Mouse (Mus musculus) CH12.LX (cell line): ENCODE measurements at regions not wholly inside any gene's neighbourhood (a gene's known extent, or its start where the extent isn't known, plus 50 kb on each side); places are given as distances from the start of the nearest gene placed in this dataset.

ENCODE experiments used
- DNase-seq: peaks from one replicate; pipeline ENCODE4 v3.0.0-alpha.2; 2013; ENCODE audit errors: extremely low read depth
- H3K27ac ChIP-seq: 2 replicates; pipeline ENCODE4 v1.5.1; 2012; ENCODE audit warnings: low read depth, mild to moderate bottlenecking, control low read depth, moderate library complexity; ENCODE audit not compliant: insufficient read depth
- H3K27me3 ChIP-seq: replicated peaks from 2 replicates; pipeline ENCODE3; 2012; ENCODE audit warnings: inconsistent platforms
- H3K36me3 ChIP-seq, 2 experiments: replicated peaks in 1 of 2; 2 replicates each; pipeline versions ENCODE3 to v1.6.1; 2012; ENCODE audit warnings: inconsistent platforms in 1 of 2, low read length in 1 of 2, mild to moderate bottlenecking in 1 of 2, mixed read lengths in 1 of 2, moderate library complexity in 1 of 2; ENCODE audit not compliant: control insufficient read depth in 1 of 2, insufficient read depth in 1 of 2
- H3K4me1 ChIP-seq, 2 experiments: 2 replicates each; pipeline ENCODE4 v1.6.1; 2012; ENCODE audit warnings: inconsistent platforms in 1 of 2, moderate library complexity in 1 of 2; ENCODE audit not compliant: insufficient read depth in 2 of 2, control insufficient read depth in 1 of 2
- H3K4me2 ChIP-seq: 2 replicates; pipeline ENCODE4 v1.6.1; 2012; ENCODE audit warnings: low read depth, mild to moderate bottlenecking, control low read depth; ENCODE audit not compliant: poor library complexity, insufficient read depth, severe bottlenecking
- H3K4me3 ChIP-seq, 3 experiments: fragments of 150-350 bp in 1 of 3; sonication (generic) in 1 of 3; replicated peaks in 1 of 3; 2 replicates each; pipeline versions ENCODE3 to v1.5.1; 2011 to 2012; ENCODE audit warnings: low read depth in 2 of 3, low read length in 2 of 3, mild to moderate bottlenecking in 2 of 3, moderate library complexity in 2 of 3, control low read depth in 1 of 3, improper control_type of control experiment in 1 of 3, inconsistent platforms in 1 of 3, mixed read lengths in 1 of 3; ENCODE audit not compliant: poor library complexity in 1 of 3
- H3K79me2 ChIP-seq: replicated peaks from 2 replicates; pipeline ENCODE4 v1.6.1; 2012; ENCODE audit warnings: mild to moderate bottlenecking, moderate library complexity; ENCODE audit not compliant: control insufficient read depth, poor library complexity, insufficient read depth, severe bottlenecking; ENCODE audit errors: extremely low read depth
- H3K9ac ChIP-seq: 2 replicates; pipeline ENCODE4 v1.6.1; 2012; ENCODE audit warnings: low read depth, mild to moderate bottlenecking, control low read depth, moderate library complexity; ENCODE audit not compliant: insufficient read depth
- H3K9me3 ChIP-seq: replicated peaks from 2 replicates; pipeline ENCODE3; 2012; ENCODE audit warnings: low read length, inconsistent platforms, mixed read lengths
- BHLHE40 ChIP-seq: IDR thresholded peaks from 2 replicates; pipeline ENCODE4 v1.6.1; 2011; ENCODE audit warnings: mild to moderate bottlenecking, low read depth, low read length, improper control_type of control experiment
- CHD1 ChIP-seq: IDR thresholded peaks from 2 replicates; pipeline ENCODE4 v1.6.1; 2012; ENCODE audit warnings: low read depth, low read length, improper control_type of control experiment, inconsistent platforms
- CTCF ChIP-seq, 2 experiments: IDR thresholded peaks in 1 of 2; conservative IDR thresholded peaks in 1 of 2; 2 replicates each; pipeline ENCODE4 v1.5.1; 2011 to 2012; ENCODE audit warnings: low read depth in 2 of 2, low read length in 2 of 2, improper control_type of control experiment in 1 of 2, inconsistent platforms in 1 of 2, mild to moderate bottlenecking in 1 of 2, moderate library complexity in 1 of 2
- EP300 ChIP-seq: IDR thresholded peaks from 2 replicates; pipeline ENCODE4 v1.6.1; 2011; ENCODE audit warnings: low read length, improper control_type of control experiment
- ETS1 ChIP-seq: conservative IDR thresholded peaks from 2 replicates; pipeline ENCODE4 v1.6.1; 2012; ENCODE audit warnings: low read depth, mild to moderate bottlenecking, inconsistent platforms, low read length, improper control_type of control experiment, moderate library complexity
- HCFC1 ChIP-seq: IDR thresholded peaks from 2 replicates; pipeline ENCODE4 v1.6.1; 2012; ENCODE audit warnings: low read depth, mild to moderate bottlenecking, inconsistent platforms, low read length, improper control_type of control experiment
- KAT2A ChIP-seq: IDR thresholded peaks from 2 replicates; pipeline ENCODE4 v1.6.1; 2012; ENCODE audit warnings: low read length, improper control_type of control experiment, inconsistent platforms; ENCODE audit not compliant: insufficient replicate concordance
- MAFK ChIP-seq: IDR thresholded peaks from 2 replicates; pipeline ENCODE4 v1.6.1; 2011; ENCODE audit warnings: low read length, improper control_type of control experiment; ENCODE audit not compliant: insufficient replicate concordance
- MAX ChIP-seq: IDR thresholded peaks from 2 replicates; pipeline ENCODE4 v1.6.1; 2011; ENCODE audit warnings: low read length, improper control_type of control experiment
- POLR2A ChIP-seq: IDR thresholded peaks from 2 replicates; pipeline ENCODE4 v1.6.1; 2011; ENCODE audit warnings: low read depth, mild to moderate bottlenecking, improper control_type of control experiment, low read length
- POLR2AphosphoS2 ChIP-seq: IDR thresholded peaks from 2 replicates; pipeline ENCODE4 v1.6.1; 2011; ENCODE audit warnings: low read depth, low read length, improper control_type of control experiment
- SIN3A ChIP-seq: IDR thresholded peaks from 2 replicates; pipeline ENCODE4 v1.6.1; 2012; ENCODE audit warnings: low read length, improper control_type of control experiment, inconsistent platforms
- USF1 ChIP-seq: IDR thresholded peaks from 2 replicates; pipeline ENCODE4 v1.6.1; 2014; ENCODE audit warnings: low read depth, mild to moderate bottlenecking, inconsistent platforms, low read length, improper control_type of control experiment
- USF2 ChIP-seq: conservative IDR thresholded peaks from 2 replicates; pipeline ENCODE4 v1.6.1; 2011; ENCODE audit warnings: low read depth, low read length, improper control_type of control experiment
- ZNF384 ChIP-seq: IDR thresholded peaks from 2 replicates; pipeline ENCODE4 v1.6.1; 2012; ENCODE audit warnings: low read depth, low read length, improper control_type of control experiment, inconsistent platforms
- dilution Hi-C: fragments of 300-500 bp; cut with MboI; formaldehyde crosslinking; loops from 2 replicates; pipeline ENCODE4 v1.14.3; 2020; ENCODE audit warnings: low sequenced_read_pairs; ENCODE audit not compliant: extremely low pct_unique_long_range_greater_than_20kb, extremely low pct_ligation_motif_present
- in situ Hi-C: fragments of 300-500 bp; cut with MboI; formaldehyde crosslinking; loops from 3 replicates; pipeline ENCODE4 v1.14.3; 2019; ENCODE audit warnings: low sequenced_read_pairs, low pct_ligation_motif_present, low pct_unique_long_range_greater_than_20kb, mixed read lengths

DNA sequence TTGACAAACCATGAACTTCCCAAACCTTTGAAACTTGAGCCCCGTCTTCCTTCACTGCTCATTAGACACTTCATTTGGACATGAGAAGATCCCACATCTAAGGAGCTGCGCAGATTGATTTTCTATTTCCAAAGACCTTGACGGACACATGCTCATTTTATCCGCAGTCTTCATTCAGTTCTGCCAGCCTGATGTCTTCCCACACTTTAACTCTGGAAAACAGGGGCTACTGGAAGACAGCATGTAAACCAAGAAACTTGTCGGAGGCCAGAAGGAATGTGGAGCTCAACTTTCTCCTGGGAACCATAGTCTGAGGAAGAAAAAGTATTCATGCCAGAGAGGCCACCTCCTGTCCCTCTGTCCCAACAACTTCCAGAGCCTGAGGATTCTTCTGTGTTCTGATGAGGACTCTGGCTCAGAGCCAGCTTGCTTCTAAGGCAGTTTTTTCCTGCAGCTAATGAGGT, 161.8 kb downstream of the Gm19410 start:
- Histone ChIP-seq H3K4me2 (no peak overlapping the region), H3K27me3 (no peaks in the 10 kb centered on the region), H3K9me3 (peaks cover 2% of the 10 kb centered on the region), H3K9ac (no peak overlapping the region), H3K27ac (no peak overlapping the region), H3K4me3 (no peak overlapping the region), H3K36me3 (no peaks in the 10 kb centered on the region), H3K4me1 (no peaks in the 10 kb centered on the region), H3K79me2 (no peaks in the 10 kb centered on the region)
- TF ChIP-seq USF1 = no peak
- TF ChIP-seq BHLHE40 = no peak
- no peak for TF ChIP-seq POLR2A
- TF ChIP-seq MAX = no peak
- no peak for TF ChIP-seq KAT2A
- TF ChIP-seq ETS1 = no peak
- TF ChIP-seq MAFK = no peak
- no peak for TF ChIP-seq EP300
- TF ChIP-seq USF2 = no peak
- no peak for TF ChIP-seq POLR2AphosphoS2
- no peak for DNase-seq
- dilution Hi-C loops (no loop called here), in situ Hi-C loops (no loop called here)

DNA sequence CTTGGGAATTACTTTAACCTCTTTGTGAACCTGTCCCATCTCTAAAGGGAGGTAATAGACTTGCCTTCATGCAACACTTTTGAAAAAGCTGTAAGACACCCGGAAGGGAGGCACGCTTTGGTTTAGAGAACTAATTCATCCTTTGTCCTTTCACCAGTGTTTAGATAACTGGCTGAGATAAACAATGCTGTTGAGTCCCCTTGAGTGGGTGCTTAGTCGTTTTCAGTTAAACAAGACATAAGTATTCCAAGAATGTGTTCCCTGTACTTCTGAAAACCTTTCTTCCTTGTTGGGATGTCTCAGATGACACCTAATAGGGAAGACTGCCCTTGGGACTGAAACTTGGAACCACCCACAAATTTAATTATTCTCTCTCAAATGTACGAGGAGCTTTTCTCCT, 164.7 kb downstream of the Gm19410 start:
- dilution Hi-C loops = no loop called here
- no peak for TF ChIP-seq CHD1
- no peak for TF ChIP-seq EP300
- no peak for TF ChIP-seq CTCF (conservative IDR thresholded peaks at IDR 0.05 in 1 of 2, IDR thresholded peaks at IDR 0.05 in 1 of 2; ENCODE audit: low read depth in 2 of 2, low read length in 2 of 2)
- TF ChIP-seq ETS1 = no peak
- no peak for TF ChIP-seq ZNF384
- no peak for TF ChIP-seq SIN3A
- no peak for TF ChIP-seq HCFC1
- Histone ChIP-seq H3K4me2 (no peak overlapping the region), H3K9me3 (peaks cover 2% of the 10 kb centered on the region), H3K9ac (no peak overlapping the region), H3K27ac (no peak overlapping the region), H3K36me3 (no peaks in the 10 kb centered on the region), H3K79me2 (no peaks in the 10 kb centered on the region), H3K4me1 (no peaks in the 10 kb centered on the region), H3K27me3 (no peaks in the 10 kb centered on the region), H3K4me3 (no peak overlapping the region)
- no peak for DNase-seq
- in situ Hi-C loops = no loop called here
